Mouse (Mus musculus) CH12.LX (cell line): ENCODE measurements at regions not wholly inside any gene's neighbourhood (a gene's known extent, or its start where the extent isn't known, plus 50 kb on each side); places are given as distances from the start of the nearest gene placed in this dataset.

ENCODE experiments used
- DNase-seq: peaks from one replicate; pipeline ENCODE4 v3.0.0-alpha.2; 2013; ENCODE audit errors: extremely low read depth
- H3K27ac ChIP-seq: 2 replicates; pipeline ENCODE4 v1.5.1; 2012; ENCODE audit warnings: low read depth, mild to moderate bottlenecking, control low read depth, moderate library complexity; ENCODE audit not compliant: insufficient read depth
- H3K27me3 ChIP-seq: replicated peaks from 2 replicates; pipeline ENCODE3; 2012; ENCODE audit warnings: inconsistent platforms
- H3K36me3 ChIP-seq, 2 experiments: replicated peaks in 1 of 2; 2 replicates each; pipeline versions ENCODE3 to v1.6.1; 2012; ENCODE audit warnings: inconsistent platforms in 1 of 2, low read length in 1 of 2, mild to moderate bottlenecking in 1 of 2, mixed read lengths in 1 of 2, moderate library complexity in 1 of 2; ENCODE audit not compliant: control insufficient read depth in 1 of 2, insufficient read depth in 1 of 2
- H3K4me1 ChIP-seq, 2 experiments: 2 replicates each; pipeline ENCODE4 v1.6.1; 2012; ENCODE audit warnings: inconsistent platforms in 1 of 2, moderate library complexity in 1 of 2; ENCODE audit not compliant: insufficient read depth in 2 of 2, control insufficient read depth in 1 of 2
- H3K4me2 ChIP-seq: 2 replicates; pipeline ENCODE4 v1.6.1; 2012; ENCODE audit warnings: low read depth, mild to moderate bottlenecking, control low read depth; ENCODE audit not compliant: poor library complexity, insufficient read depth, severe bottlenecking
- H3K4me3 ChIP-seq, 3 experiments: fragments of 150-350 bp in 1 of 3; sonication (generic) in 1 of 3; replicated peaks in 1 of 3; 2 replicates each; pipeline versions ENCODE3 to v1.5.1; 2011 to 2012; ENCODE audit warnings: low read depth in 2 of 3, low read length in 2 of 3, mild to moderate bottlenecking in 2 of 3, moderate library complexity in 2 of 3, control low read depth in 1 of 3, improper control_type of control experiment in 1 of 3, inconsistent platforms in 1 of 3, mixed read lengths in 1 of 3; ENCODE audit not compliant: poor library complexity in 1 of 3
- H3K79me2 ChIP-seq: replicated peaks from 2 replicates; pipeline ENCODE4 v1.6.1; 2012; ENCODE audit warnings: mild to moderate bottlenecking, moderate library complexity; ENCODE audit not compliant: control insufficient read depth, poor library complexity, insufficient read depth, severe bottlenecking; ENCODE audit errors: extremely low read depth
- H3K9ac ChIP-seq: 2 replicates; pipeline ENCODE4 v1.6.1; 2012; ENCODE audit warnings: low read depth, mild to moderate bottlenecking, control low read depth, moderate library complexity; ENCODE audit not compliant: insufficient read depth
- H3K9me3 ChIP-seq: replicated peaks from 2 replicates; pipeline ENCODE3; 2012; ENCODE audit warnings: low read length, inconsistent platforms, mixed read lengths
- BHLHE40 ChIP-seq: IDR thresholded peaks from 2 replicates; pipeline ENCODE4 v1.6.1; 2011; ENCODE audit warnings: mild to moderate bottlenecking, low read depth, low read length, improper control_type of control experiment
- CHD2 ChIP-seq: IDR thresholded peaks from 2 replicates; pipeline ENCODE4 v1.6.1; 2011; ENCODE audit warnings: low read length, improper control_type of control experiment
- CTCF ChIP-seq, 2 experiments: IDR thresholded peaks in 1 of 2; conservative IDR thresholded peaks in 1 of 2; 2 replicates each; pipeline ENCODE4 v1.5.1; 2011 to 2012; ENCODE audit warnings: low read depth in 2 of 2, low read length in 2 of 2, improper control_type of control experiment in 1 of 2, inconsistent platforms in 1 of 2, mild to moderate bottlenecking in 1 of 2, moderate library complexity in 1 of 2
- E2F4 ChIP-seq: IDR thresholded peaks from 2 replicates; pipeline ENCODE4 v1.6.1; 2011; ENCODE audit warnings: low read depth, low read length, improper control_type of control experiment; ENCODE audit not compliant: insufficient replicate concordance
- EP300 ChIP-seq: IDR thresholded peaks from 2 replicates; pipeline ENCODE4 v1.6.1; 2011; ENCODE audit warnings: low read length, improper control_type of control experiment
- ETS1 ChIP-seq: conservative IDR thresholded peaks from 2 replicates; pipeline ENCODE4 v1.6.1; 2012; ENCODE audit warnings: low read depth, mild to moderate bottlenecking, inconsistent platforms, low read length, improper control_type of control experiment, moderate library complexity
- GABPA ChIP-seq: IDR thresholded peaks from 2 replicates; pipeline ENCODE4 v1.6.1; 2012; ENCODE audit warnings: low read depth, low read length, improper control_type of control experiment, inconsistent platforms; ENCODE audit not compliant: insufficient replicate concordance
- IRF4 ChIP-seq: IDR thresholded peaks from 2 replicates; pipeline ENCODE4 v1.6.1; 2014; ENCODE audit warnings: low read depth, mild to moderate bottlenecking, inconsistent platforms, low read length, improper control_type of control experiment
- JUN ChIP-seq: IDR thresholded peaks from 2 replicates; pipeline ENCODE4 v1.6.1; 2011; ENCODE audit warnings: low read depth, mild to moderate bottlenecking, low read length, improper control_type of control experiment, moderate library complexity; ENCODE audit not compliant: insufficient read depth
- JUND ChIP-seq: conservative IDR thresholded peaks from 2 replicates; pipeline ENCODE4 v1.6.1; 2011; ENCODE audit warnings: low read depth, low read length, improper control_type of control experiment
- KAT2A ChIP-seq: IDR thresholded peaks from 2 replicates; pipeline ENCODE4 v1.6.1; 2012; ENCODE audit warnings: low read length, improper control_type of control experiment, inconsistent platforms; ENCODE audit not compliant: insufficient replicate concordance
- MAX ChIP-seq: IDR thresholded peaks from 2 replicates; pipeline ENCODE4 v1.6.1; 2011; ENCODE audit warnings: low read length, improper control_type of control experiment
- MAZ ChIP-seq: IDR thresholded peaks from 2 replicates; pipeline ENCODE4 v1.6.1; 2012; ENCODE audit warnings: low read depth, mild to moderate bottlenecking, inconsistent platforms, low read length, improper control_type of control experiment, moderate library complexity
- MYC ChIP-seq: IDR thresholded peaks from 2 replicates; pipeline ENCODE4 v1.6.1; 2011; ENCODE audit warnings: low read depth, mild to moderate bottlenecking, improper control_type of control experiment, low read length
- NELFE ChIP-seq: IDR thresholded peaks from 2 replicates; pipeline ENCODE4 v1.6.1; 2011; ENCODE audit warnings: low read depth, low read length, improper control_type of control experiment
- NRF1 ChIP-seq: IDR thresholded peaks from 2 replicates; pipeline ENCODE4 v1.6.1; 2014; ENCODE audit warnings: low read depth, mild to moderate bottlenecking, inconsistent platforms, low read length, improper control_type of control experiment, moderate library complexity
- PAX5 ChIP-seq: IDR thresholded peaks from 2 replicates; pipeline ENCODE4 v1.6.1; 2012; ENCODE audit warnings: low read length, inconsistent platforms, mixed read lengths
- POLR2A ChIP-seq: IDR thresholded peaks from 2 replicates; pipeline ENCODE4 v1.6.1; 2011; ENCODE audit warnings: low read depth, mild to moderate bottlenecking, improper control_type of control experiment, low read length
- RAD21 ChIP-seq: IDR thresholded peaks from 2 replicates; pipeline ENCODE4 v1.6.1; 2011; ENCODE audit warnings: low read depth, mild to moderate bottlenecking, low read length, improper control_type of control experiment, moderate library complexity
- RCOR1 ChIP-seq: conservative IDR thresholded peaks from 2 replicates; pipeline ENCODE4 v1.6.1; 2012; ENCODE audit warnings: low read depth, mild to moderate bottlenecking, inconsistent platforms, low read length, improper control_type of control experiment
- SIN3A ChIP-seq: IDR thresholded peaks from 2 replicates; pipeline ENCODE4 v1.6.1; 2012; ENCODE audit warnings: low read length, improper control_type of control experiment, inconsistent platforms
- SMC3 ChIP-seq: IDR thresholded peaks from 2 replicates; pipeline ENCODE4 v1.6.1; 2011; ENCODE audit warnings: low read depth, low read length, improper control_type of control experiment
- UBTF ChIP-seq: IDR thresholded peaks from 2 replicates; pipeline ENCODE4 v1.6.1; 2012; ENCODE audit warnings: low read depth, mild to moderate bottlenecking, inconsistent platforms, low read length, improper control_type of control experiment, moderate library complexity
- USF1 ChIP-seq: IDR thresholded peaks from 2 replicates; pipeline ENCODE4 v1.6.1; 2014; ENCODE audit warnings: low read depth, mild to moderate bottlenecking, inconsistent platforms, low read length, improper control_type of control experiment
- USF2 ChIP-seq: conservative IDR thresholded peaks from 2 replicates; pipeline ENCODE4 v1.6.1; 2011; ENCODE audit warnings: low read depth, low read length, improper control_type of control experiment
- ZC3H11A ChIP-seq: IDR thresholded peaks from 2 replicates; pipeline ENCODE4 v1.6.1; 2012; ENCODE audit warnings: low read depth, mild to moderate bottlenecking, inconsistent platforms, low read length, improper control_type of control experiment
- ZKSCAN1 ChIP-seq: IDR thresholded peaks from 2 replicates; pipeline ENCODE4 v1.6.1; 2012; ENCODE audit warnings: low read depth, inconsistent platforms, low read length, improper control_type of control experiment, borderline replicate concordance
- ZNF384 ChIP-seq: IDR thresholded peaks from 2 replicates; pipeline ENCODE4 v1.6.1; 2012; ENCODE audit warnings: low read depth, low read length, improper control_type of control experiment, inconsistent platforms
- dilution Hi-C: fragments of 300-500 bp; cut with MboI; formaldehyde crosslinking; loops from 2 replicates; pipeline ENCODE4 v1.14.3; 2020; ENCODE audit warnings: low sequenced_read_pairs; ENCODE audit not compliant: extremely low pct_unique_long_range_greater_than_20kb, extremely low pct_ligation_motif_present
- in situ Hi-C: fragments of 300-500 bp; cut with MboI; formaldehyde crosslinking; loops from 3 replicates; pipeline ENCODE4 v1.14.3; 2019; ENCODE audit warnings: low sequenced_read_pairs, low pct_ligation_motif_present, low pct_unique_long_range_greater_than_20kb, mixed read lengths

- H3K4me3 ChIP-seq: no peak overlapping the region
- dilution Hi-C loops: no loop called here
- H3K36me3 ChIP-seq: no peaks in the 10 kb centered on the region
- H3K9me3 ChIP-seq: no peaks in the 10 kb centered on the region
- H3K27ac ChIP-seq: no peak overlapping the region
- no peaks in the 10 kb centered on the region for H3K27me3 ChIP-seq
- no peaks in the 10 kb centered on the region for H3K4me1 ChIP-seq
- H3K79me2 ChIP-seq: no peaks in the 10 kb centered on the region
- DNase-seq: peak; percentile 55
- in situ Hi-C loops: loop anchor here (25.0 kb wide), 1 partner anchor 246 kb away; no protein-coding TSS in a partner anchor
- no peak overlapping the region for H3K9ac ChIP-seq
- no peak for TF ChIP-seq IRF4
- TF ChIP-seq BHLHE40: no peak
- no peak for TF ChIP-seq USF2
- TF ChIP-seq NRF1: no peak
- no peak for TF ChIP-seq CHD2
- no peak for TF ChIP-seq JUN
- TF ChIP-seq E2F4: no peak
- no peak for TF ChIP-seq ZKSCAN1
- TF ChIP-seq PAX5: no peak
- TF ChIP-seq RAD21: peak; percentile 79
- no peak for TF ChIP-seq JUND
- no peak for TF ChIP-seq ZNF384
- no peak for TF ChIP-seq MAZ
- no peak for TF ChIP-seq SIN3A
- TF ChIP-seq GABPA: no peak
- TF ChIP-seq POLR2A: no peak
- TF ChIP-seq UBTF: no peak
- TF ChIP-seq CTCF (conservative IDR thresholded peaks at IDR 0.05 in 1 of 2, IDR thresholded peaks at IDR 0.05 in 1 of 2; ENCODE audit: low read depth in 2 of 2, low read length in 2 of 2): peak; percentile 39 to 73; a peak in 3 of 4 replicates
- peak; percentile 57 for TF ChIP-seq SMC3
- no peak for TF ChIP-seq ZC3H11A
- no peak for TF ChIP-seq USF1
- H3K4me2 ChIP-seq: no peak overlapping the region
These were observed 162.9 kb upstream of the Tmem28 start for GRCm38 (mm10) chrX:99657790-99658451.

- in situ Hi-C loops (loop anchor here (25.0 kb wide), 1 partner anchor 245 kb away; no protein-coding TSS in a partner anchor), dilution Hi-C loops (no loop called here)
- no peak overlapping the region for H3K4me2 ChIP-seq
These were observed 163.8 kb upstream of the Tmem28 start for GRCm38 (mm10) chrX:99656988-99657387.

More at GRCm38 (mm10) chrX:99656988-99657387, 163.8 kb upstream of the Tmem28 start:
- TF ChIP-seq ZKSCAN1: no peak
- TF ChIP-seq EP300: no peak
- no peak for TF ChIP-seq MAX
- TF ChIP-seq SIN3A: no peak
- TF ChIP-seq SMC3: no peak
- no peak for TF ChIP-seq NELFE
- no peak for TF ChIP-seq KAT2A
- TF ChIP-seq CTCF (conservative IDR thresholded peaks at IDR 0.05 in 1 of 2, IDR thresholded peaks at IDR 0.05 in 1 of 2; ENCODE audit: low read depth in 2 of 2, low read length in 2 of 2): no peak
- no peak for TF ChIP-seq ETS1
- no peak for TF ChIP-seq MYC
- no peak for TF ChIP-seq RCOR1
- no peaks in the 10 kb centered on the region for H3K79me2 ChIP-seq
- H3K27me3 ChIP-seq: no peaks in the 10 kb centered on the region
- no peak overlapping the region for H3K4me3 ChIP-seq
- H3K4me1 ChIP-seq: no peaks in the 10 kb centered on the region
- no peaks in the 10 kb centered on the region for H3K9me3 ChIP-seq
- no peak for DNase-seq
- no peaks in the 10 kb centered on the region for H3K36me3 ChIP-seq
- no peak overlapping the region for H3K27ac ChIP-seq
- no peak overlapping the region for H3K9ac ChIP-seq
